Mouse (Mus musculus) urinary bladder, postnatal 25 days (tissue): ENCODE results near the gene Prkd2.

Source experiments
- DNase-seq: peaks from one replicate; pipeline ENCODE4 v3.0.0; 2022; ENCODE audit warnings: low spot score

Prkd2 gene

GRCm38 (mm10) chr7:16842645-16843063 is at the start of gene Prkd2:
Gene Prkd2, plus strand, starts transcription at chr7:16842902.
- peak; percentile 86 for DNase-seq

GRCm38 (mm10) chr7:16793010-16793725 is 49.5 kb upstream of the Prkd2 start:
- no peak for DNase-seq

GRCm38 (mm10) chr7:16794886-16795285 is 47.8 kb upstream of the Prkd2 start:
- DNase-seq: no peak

- DNase-seq: no peak
These were observed 38.2 kb upstream of the Prkd2 start for GRCm38 (mm10) chr7:16804409-16805028.

- no peak for DNase-seq
These were observed 34.8 kb upstream of the Prkd2 start for GRCm38 (mm10) chr7:16807936-16808335.

- DNase-seq: no peak
These were observed 34.1 kb upstream of the Prkd2 start for GRCm38 (mm10) chr7:16808647-16809046.

- DNase-seq: peak; percentile 67
These were observed 33.0 kb upstream of the Prkd2 start for GRCm38 (mm10) chr7:16809739-16810138.

- DNase-seq: no peak
These were observed 32.2 kb upstream of the Prkd2 start for GRCm38 (mm10) chr7:16810399-16810919.

- no peak for DNase-seq
These were observed 31.6 kb upstream of the Prkd2 start for GRCm38 (mm10) chr7:16810920-16811648.

- DNase-seq: no peak
These were observed 31.0 kb upstream of the Prkd2 start for GRCm38 (mm10) chr7:16811649-16812070.

- DNase-seq: no peak
These were observed 30.2 kb upstream of the Prkd2 start for GRCm38 (mm10) chr7:16812505-16812904.

- DNase-seq: no peak
These were observed 27.3 kb upstream of the Prkd2 start, which contains the start of gene Strn4 for GRCm38 (mm10) chr7:16815351-16815941. Gene Strn4, plus strand, starts transcription at chr7:16815889.

GRCm38 (mm10) chr7:16816078-16816474 is 26.6 kb upstream of the Prkd2 start:
- DNase-seq: peak; percentile 71

GRCm38 (mm10) chr7:16816475-16817122 is 26.1 kb upstream of the Prkd2 start, which contains the start of gene Fkrp:
Gene Fkrp, minus strand, starts transcription at chr7:16816732.
- DNase-seq: peak; percentile 58

GRCm38 (mm10) chr7:16817693-16818092 is 25.0 kb upstream of the Prkd2 start:
- no peak for DNase-seq

GRCm38 (mm10) chr7:16819794-16820193 is 22.9 kb upstream of the Prkd2 start:
- DNase-seq: no peak

- DNase-seq: no peak
These were observed 22.4 kb upstream of the Prkd2 start for GRCm38 (mm10) chr7:16820271-16820763.

- no peak for DNase-seq
These were observed 21.6 kb upstream of the Prkd2 start for GRCm38 (mm10) chr7:16821091-16821490.

- DNase-seq: no peak
These were observed 21.0 kb upstream of the Prkd2 start for GRCm38 (mm10) chr7:16821669-16822101.

- no peak for DNase-seq
These were observed 19.0 kb upstream of the Prkd2 start for GRCm38 (mm10) chr7:16823734-16824133.

GRCm38 (mm10) chr7:16825785-16826184 is 16.9 kb upstream of the Prkd2 start:
- no peak for DNase-seq
